Mouse (Mus musculus): ENCODE measurements around the gene Parp1.

GRCm38 (mm10) chr1:180626141-180626540 is 57.4 kb downstream of the Parp1 start:
- TF ChIP-seq CTCF (conservative IDR thresholded peaks at IDR 0.05; ENCODE audit: low read length) (no peak), NANOG (IDR thresholded peaks at IDR 0.05; ENCODE audit: borderline replicate concordance, low read length) (no peak), POU5F1 (IDR thresholded peaks at IDR 0.05; ENCODE audit: borderline replicate concordance, low read length) (no peak)

Data from E14TG2a.4 (cell line).